Comparison of ENCODE assay signal across 10 mouse cellular contexts in genomic region chr5:139536211-139536910, GRCm38 (mm10). TPM values are rescaled to one million over a fixed set of nuclear protein-coding genes. Genes with fewer than 3 reads are reported as not detected.
DNase-seq lines count a peak whose midpoint lies in the region; ATAC-seq and TF ChIP-seq lines count a peak whose summit lies in the region.
"Had no signal": no experiment of that assay in that cellular context is flagged by ENCODE, and none has a peak within 500 bp of the region (broad histone marks: within the 10 kb centered on the region; RNA-seq: fewer than 3 reads in every experiment).

No protein-coding gene starts in this region.

- no peaks in the 10 kb centered on the region for H3K36me3 ChIP-seq in liver, embryonic 12.5 days
- no peaks in the 10 kb centered on the region for H3K36me3 ChIP-seq in kidney, postnatal 0 days (ENCODE audit: insufficient read depth, low read length)
- no peaks in the 10 kb centered on the region for H3K36me3 ChIP-seq in neural tube, embryonic 15.5 days
- H3K36me3 ChIP-seq: embryonic facial prominence, embryonic 12.5 days had no signal

- DNase-seq in liver, result peak; percentile 73
- DNase-seq in cerebellum, adult 9-10 months, result peak; percentile 88
- DNase-seq in gastrocnemius, adult 8-10 months (ENCODE audit: low spot score in 2 of 2), result peak; percentile 36 to 42
- peak; percentile 90 for DNase-seq in kidney, postnatal 0 days (ENCODE audit: low spot score)
- peak; percentile 42 to 51 for DNase-seq in lung, adult 18-20 months
- peak; percentile 53 to 72 for DNase-seq in urinary bladder, adult 18-20 months (ENCODE audit: low spot score in 2 of 2)

- peak; percentile 92 for TF ChIP-seq CTCF in kidney, postnatal 0 days (IDR thresholded peaks at IDR 0.05; ENCODE audit: low read depth)

- no peak overlapping the region for H3K27ac ChIP-seq in liver, embryonic 12.5 days
- H3K27ac ChIP-seq in kidney, postnatal 0 days, result no peak overlapping the region
- peak overlapping the region; percentile 61; the same call in 1 of the 2 replicates for H3K27ac ChIP-seq in neural tube, embryonic 15.5 days (replicated peaks)
- H3K27ac ChIP-seq: embryonic facial prominence, embryonic 12.5 days had no signal

- WGBS in liver, embryonic 12.5 days (ENCODE audit: insufficient replicate concordance), result 2% methylated on average over 26 of the region's 26 CpGs
- 2% methylated on average over 26 of the region's 26 CpGs for WGBS in kidney, postnatal 0 days
- WGBS in neural tube, embryonic 15.5 days, result 2% methylated on average over 26 of the region's 26 CpGs

- H3K9me3 ChIP-seq in liver, embryonic 12.5 days (replicated peaks), result no peaks in the 10 kb centered on the region
- no peaks in the 10 kb centered on the region for H3K9me3 ChIP-seq in kidney, postnatal 0 days (replicated peaks; ENCODE audit: low read length)
- no peaks in the 10 kb centered on the region for H3K9me3 ChIP-seq in neural tube, embryonic 15.5 days (replicated peaks)
- H3K9me3 ChIP-seq: embryonic facial prominence, embryonic 12.5 days had no signal

- no peaks in the 10 kb centered on the region for H3K4me1 ChIP-seq in liver, embryonic 12.5 days
- H3K4me1 ChIP-seq in kidney, postnatal 0 days (replicated peaks; ENCODE audit: insufficient read depth, low read length), result no peaks in the 10 kb centered on the region
- peaks cover 50% of the 10 kb centered on the region for H3K4me1 ChIP-seq in neural tube, embryonic 15.5 days
- H3K4me1 ChIP-seq: embryonic facial prominence, embryonic 12.5 days had no signal

- H3K27me3 ChIP-seq in liver, embryonic 12.5 days (replicated peaks), result peaks cover 100% of the 10 kb centered on the region
- H3K27me3 ChIP-seq in kidney, postnatal 0 days (ENCODE audit: insufficient read depth, low read length), result peaks cover 35% of the 10 kb centered on the region
- H3K27me3 ChIP-seq in neural tube, embryonic 15.5 days (replicated peaks), result peaks cover 66% of the 10 kb centered on the region

- ATAC-seq in liver, embryonic 12.5 days, result no peak
- no peak; the same call in 1 of the 2 replicates for ATAC-seq in kidney, postnatal 0 days (replicated peaks; ENCODE audit: low FRiP score, low read depth)
- ATAC-seq in neural tube, embryonic 15.5 days (ENCODE audit: low FRiP score), result peak; percentile 60; the same call in 1 of the 2 replicates

- no peak overlapping the region for H3K4me2 ChIP-seq in liver, embryonic 12.5 days
- H3K4me2 ChIP-seq in kidney, postnatal 0 days (ENCODE audit: low read length), result peak overlapping the region; percentile 25; the same call in 1 of the 2 replicates
- H3K4me2 ChIP-seq in neural tube, embryonic 15.5 days, result no peak overlapping the region

- H3K9ac ChIP-seq in liver, embryonic 12.5 days, result no peak overlapping the region
- no peak overlapping the region for H3K9ac ChIP-seq in kidney, postnatal 0 days (ENCODE audit: low read depth, low read length)
- no peak overlapping the region for H3K9ac ChIP-seq in neural tube, embryonic 15.5 days (replicated peaks)

- H3K4me3 ChIP-seq in liver, embryonic 12.5 days, result no peak overlapping the region
- H3K4me3 ChIP-seq in kidney, postnatal 0 days (replicated peaks; ENCODE audit: low read depth, low read length), result no peak overlapping the region
- no peak overlapping the region for H3K4me3 ChIP-seq in neural tube, embryonic 15.5 days (replicated peaks)

RNA-seq across cellular contexts. Expression of gene Uncx, which starts 6.9 kb away (rescaled TPM):
- polyA plus RNA-seq in liver, embryonic 12.5 days (2016; fragmentation: Nextera tagmentation; extraction: Ambion mirVana), result not detected in 2 replicates
- not detected for total RNA-seq in gastrocnemius, adult 8-10 months (2022)
- polyA plus RNA-seq in kidney, postnatal 0 days (2015; fragmentation: Nextera tagmentation; extraction: Ambion mirVana), result 44.8 and 50.9 TPM in 2 replicates
- polyA plus RNA-seq in neural tube, embryonic 15.5 days (2015; fragmentation: Nextera tagmentation; extraction: Ambion mirVana), result 23.7 and 35.3 TPM in 2 replicates
- total RNA-seq: neutrophil, adult 5-6 weeks had no signal

RNA-seq across cellular contexts. Expression of gene Zfand2a, which starts 52.0 kb away (rescaled TPM):
- polyA plus RNA-seq in liver, embryonic 12.5 days (2016; fragmentation: Nextera tagmentation; extraction: Ambion mirVana), result 3.4 and 3.7 TPM in 2 replicates
- total RNA-seq in gastrocnemius, adult 8-10 months (2022), result 10 to 100 TPM in 1 of 4 experiments, 1 to 10 TPM in 3; 7.8 to 11.4 (median 8.9) TPM
- polyA plus RNA-seq in kidney, postnatal 0 days (2015; fragmentation: Nextera tagmentation; extraction: Ambion mirVana), result 6.8 and 7.6 TPM in 2 replicates
- 22.9 and 23.2 TPM in 2 replicates for polyA plus RNA-seq in neural tube, embryonic 15.5 days (2015; fragmentation: Nextera tagmentation; extraction: Ambion mirVana)

Comparison
In these comparisons a context has a peak if more than half of its experiments do, and no peak if none do; other contexts are left out.
1. DNase-seq: peak in every context shown above with its lines; median percentile 90 in kidney, postnatal 0 days; 88 in cerebellum, adult 9-10 months; 73 in liver; 62 in urinary bladder, adult 18-20 months; 46 in lung, adult 18-20 months; 39 in gastrocnemius, adult 8-10 months.
2. RNA of gene Uncx, which starts 6.9 kb away (polyA plus RNA-seq): 44.8 to 50.9 TPM in kidney, postnatal 0 days and 23.7 to 35.3 TPM in neural tube, embryonic 15.5 days; not detected in liver, embryonic 12.5 days; every median in the first group is over 10 times any median in the second.